Mouse (Mus musculus) retina, postnatal 1 day (tissue): ENCODE measurements at regions not wholly inside any gene's neighbourhood (a gene's known extent, or its start where the extent isn't known, plus 50 kb on each side); places are given as distances from the start of the nearest gene placed in this dataset.
A peak's percentile ranks its signal among the peaks of the same experiment; 100 is the strongest.

Experiments
- DNase-seq: peaks from one replicate; pipeline ENCODE4 v3.0.0-alpha.2; 2012

GRCm38 (mm10) chr9:61705586-61706233 lies 208.6 kb downstream of the Rplp1 start:
- DNase-seq: no peak

- DNase-seq: peak; percentile 61
Measured at GRCm38 (mm10) chr9:61703301-61703700, 211.0 kb downstream of the Rplp1 start.

- DNase-seq: no peak
Measured at GRCm38 (mm10) chr9:61702280-61702966, 211.9 kb downstream of the Rplp1 start.

- no peak for DNase-seq
Measured at GRCm38 (mm10) chr9:61700576-61700975, 213.8 kb downstream of the Rplp1 start.

- DNase-seq: no peak
Measured at GRCm38 (mm10) chr9:61699618-61700017, 214.7 kb downstream of the Rplp1 start.

GRCm38 (mm10) chr9:61697959-61698358 lies 216.4 kb downstream of the Rplp1 start:
- DNase-seq: peak; percentile 82

GRCm38 (mm10) chr9:61696831-61697230 lies 217.5 kb downstream of the Rplp1 start:
- DNase-seq: no peak

- DNase-seq: no peak
Measured at GRCm38 (mm10) chr9:61695821-61696220, 218.5 kb downstream of the Rplp1 start.

- peak; percentile 71 for DNase-seq
Measured at GRCm38 (mm10) chr9:61695381-61695791, 219.0 kb downstream of the Rplp1 start.

- no peak for DNase-seq
Measured at GRCm38 (mm10) chr9:61694206-61694605, 220.1 kb downstream of the Rplp1 start.

- no peak for DNase-seq
Measured at GRCm38 (mm10) chr9:61690786-61691185, 223.6 kb downstream of the Rplp1 start.

GRCm38 (mm10) chr9:61689939-61690338 lies 224.4 kb downstream of the Rplp1 start:
- no peak for DNase-seq

- DNase-seq: peak; percentile 49
Measured at GRCm38 (mm10) chr9:61689516-61689915, 224.8 kb downstream of the Rplp1 start.

- no peak for DNase-seq
Measured at GRCm38 (mm10) chr9:61683557-61683956, 230.8 kb downstream of the Rplp1 start.

GRCm38 (mm10) chr9:61682744-61683259 lies 231.5 kb downstream of the Rplp1 start:
- no peak for DNase-seq

GRCm38 (mm10) chr9:61682316-61682715 lies 232.0 kb downstream of the Rplp1 start:
- no peak for DNase-seq

GRCm38 (mm10) chr9:61681406-61681805 lies 232.9 kb downstream of the Rplp1 start:
- DNase-seq: no peak

GRCm38 (mm10) chr9:61680911-61681311 lies 233.4 kb downstream of the Rplp1 start:
- no peak for DNase-seq

GRCm38 (mm10) chr9:61679686-61680085 lies 234.7 kb downstream of the Rplp1 start:
- no peak for DNase-seq

- DNase-seq: no peak
Measured at GRCm38 (mm10) chr9:61677603-61678002, 236.7 kb downstream of the Rplp1 start.

GRCm38 (mm10) chr9:61677037-61677436 lies 237.3 kb downstream of the Rplp1 start:
- DNase-seq: no peak

- no peak for DNase-seq
Measured at GRCm38 (mm10) chr9:61675366-61675765, 239.0 kb downstream of the Rplp1 start.

- DNase-seq: no peak
Measured at GRCm38 (mm10) chr9:61673575-61674203, 240.7 kb downstream of the Rplp1 start.

- no peak for DNase-seq
Measured at GRCm38 (mm10) chr9:61670986-61671385, 243.4 kb downstream of the Rplp1 start.
